Mouse (Mus musculus): ENCODE measurements around the gene Tanc1. TPM values are rescaled to one million over a fixed set of nuclear protein-coding genes. Genes with fewer than 3 reads are reported as not detected.

Tanc1 gene
- total and polyA plus RNA-seq, 3 experiments = 0.03 to 6.9 (median 0.49) TPM

- TF ChIP-seq GATA2 (IDR thresholded peaks at IDR 0.05; ENCODE audit: borderline replicate concordance, low read depth, low read length) (no peak), TAL1 (conservative IDR thresholded peaks at IDR 0.05; ENCODE audit: low read depth, low read length) (no peak), POLR2AphosphoS5 (IDR thresholded peaks at IDR 0.05; ENCODE audit: insufficient replicate concordance, low read depth, low read length) (no peak), CTCF (IDR thresholded peaks at IDR 0.05; ENCODE audit: low read depth, low read length) (no peak)
- Histone ChIP-seq H3K4me3 (ENCODE audit: low read depth, low read length) (no peak overlapping the region), H3K9me3 (replicated peaks) (no peaks in the 10 kb centered on the region), H3K36me3 (replicated peaks) (no peaks in the 10 kb centered on the region), H3K27me3 (ENCODE audit: insufficient read depth, low read length) (peaks cover 6% of the 10 kb centered on the region; the same call in 1 of the 2 replicates), H3K4me1 (ENCODE audit: insufficient read depth, low read depth, low read length) (no peaks in the 10 kb centered on the region)
- DNase-seq (ENCODE audit: low spot score) = no peak
- no peak for ATAC-seq (ENCODE audit: extremely low read depth, insufficient number of reproducible peaks, low FRiP score, poor library complexity, severe bottlenecking)
Observed at GRCm38 (mm10) chr2:59698635-59699300, 86.9 kb downstream of the Tanc1 start.

DNA sequence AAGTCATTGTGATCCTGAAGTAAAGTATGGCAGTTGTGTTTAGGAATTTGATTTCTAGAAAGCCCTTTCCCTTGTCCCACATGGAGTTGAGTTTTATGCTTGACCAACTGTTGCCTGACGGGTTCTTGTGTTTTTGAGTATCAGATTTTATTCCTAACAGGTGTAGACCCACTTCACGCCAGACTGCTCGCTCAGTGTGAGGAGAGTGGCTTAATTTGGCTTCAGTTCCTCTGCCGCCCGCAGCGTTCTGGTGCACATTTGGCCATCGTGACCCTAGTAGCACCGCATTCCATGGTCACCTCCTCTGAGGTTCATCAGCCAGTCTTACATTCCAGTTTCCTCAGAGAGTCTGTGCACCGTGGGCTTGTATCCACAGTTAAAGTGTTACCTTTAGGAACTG lies 88.1 kb downstream of the Tanc1 start:
- no peaks in the 10 kb centered on the region for H3K9me3 ChIP-seq (replicated peaks)
- no peaks in the 10 kb centered on the region for H3K4me1 ChIP-seq (ENCODE audit: insufficient read depth, low read depth, low read length)
- no peak for TF ChIP-seq POLR2AphosphoS5 (IDR thresholded peaks at IDR 0.05; ENCODE audit: insufficient replicate concordance, low read depth, low read length)
- no peak for TF ChIP-seq CTCF (IDR thresholded peaks at IDR 0.05; ENCODE audit: low read depth, low read length)
- no peak for TF ChIP-seq GATA2 (IDR thresholded peaks at IDR 0.05; ENCODE audit: borderline replicate concordance, low read depth, low read length)
- TF ChIP-seq GATA1 (IDR thresholded peaks at IDR 0.05; ENCODE audit: borderline replicate concordance, low read length) = no peak
- TF ChIP-seq TAL1 (conservative IDR thresholded peaks at IDR 0.05; ENCODE audit: low read depth, low read length) = no peak
- DNase-seq (ENCODE audit: low spot score) (no peak), ATAC-seq (ENCODE audit: extremely low read depth, insufficient number of reproducible peaks, low FRiP score, poor library complexity, severe bottlenecking) (no peak)
- H3K36me3 ChIP-seq (replicated peaks) = no peaks in the 10 kb centered on the region
- peaks cover 6% of the 10 kb centered on the region; the same call in 1 of the 2 replicates for H3K27me3 ChIP-seq (ENCODE audit: insufficient read depth, low read length)
- no peak overlapping the region for H3K4me3 ChIP-seq (ENCODE audit: low read depth, low read length)

- no peaks in the 10 kb centered on the region for H3K9me3 ChIP-seq (replicated peaks)
- ATAC-seq (ENCODE audit: extremely low read depth, insufficient number of reproducible peaks, low FRiP score, poor library complexity, severe bottlenecking) = no peak
- H3K4me3 ChIP-seq (ENCODE audit: low read depth, low read length) = no peak overlapping the region
- no peaks in the 10 kb centered on the region; the same call in 1 of the 2 replicates for H3K27me3 ChIP-seq (ENCODE audit: insufficient read depth, low read length)
- TF ChIP-seq POLR2AphosphoS5 (IDR thresholded peaks at IDR 0.05; ENCODE audit: insufficient replicate concordance, low read depth, low read length) (no peak), GATA1 (IDR thresholded peaks at IDR 0.05; ENCODE audit: borderline replicate concordance, low read length) (no peak), CTCF (IDR thresholded peaks at IDR 0.05; ENCODE audit: low read depth, low read length) (no peak), TAL1 (conservative IDR thresholded peaks at IDR 0.05; ENCODE audit: low read depth, low read length) (no peak), GATA2 (IDR thresholded peaks at IDR 0.05; ENCODE audit: borderline replicate concordance, low read depth, low read length) (no peak)
- no peak for DNase-seq (ENCODE audit: low spot score)
- H3K4me1 ChIP-seq (ENCODE audit: insufficient read depth, low read depth, low read length) = no peaks in the 10 kb centered on the region
- H3K36me3 ChIP-seq (replicated peaks) = no peaks in the 10 kb centered on the region
Observed at GRCm38 (mm10) chr2:59705221-59705620, 93.4 kb downstream of the Tanc1 start.

GRCm38 (mm10) chr2:59706806-59707205 lies 95.0 kb downstream of the Tanc1 start:
- Histone ChIP-seq H3K27me3 (ENCODE audit: insufficient read depth, low read length) (no peaks in the 10 kb centered on the region; the same call in 1 of the 2 replicates), H3K4me1 (ENCODE audit: insufficient read depth, low read depth, low read length) (no peaks in the 10 kb centered on the region), H3K9me3 (replicated peaks) (no peaks in the 10 kb centered on the region), H3K4me3 (ENCODE audit: low read depth, low read length) (no peak overlapping the region), H3K36me3 (replicated peaks) (no peaks in the 10 kb centered on the region)
- ATAC-seq (ENCODE audit: extremely low read depth, insufficient number of reproducible peaks, low FRiP score, poor library complexity, severe bottlenecking) (no peak), DNase-seq (ENCODE audit: low spot score) (no peak)
- TF ChIP-seq TAL1 (conservative IDR thresholded peaks at IDR 0.05; ENCODE audit: low read depth, low read length) (no peak), GATA1 (IDR thresholded peaks at IDR 0.05; ENCODE audit: borderline replicate concordance, low read length) (no peak)

GRCm38 (mm10) chr2:59707922-59708706 lies 96.3 kb downstream of the Tanc1 start:
- ATAC-seq (ENCODE audit: extremely low read depth, insufficient number of reproducible peaks, low FRiP score, poor library complexity, severe bottlenecking) (no peak), DNase-seq (ENCODE audit: low spot score) (no peak)
- H3K9me3 ChIP-seq (replicated peaks) = no peaks in the 10 kb centered on the region
- no peaks in the 10 kb centered on the region for H3K36me3 ChIP-seq (replicated peaks)
- TF ChIP-seq GATA1 (IDR thresholded peaks at IDR 0.05; ENCODE audit: borderline replicate concordance, low read length) = no peak
- TF ChIP-seq POLR2AphosphoS5 (IDR thresholded peaks at IDR 0.05; ENCODE audit: insufficient replicate concordance, low read depth, low read length) = no peak
- no peak for TF ChIP-seq TAL1 (conservative IDR thresholded peaks at IDR 0.05; ENCODE audit: low read depth, low read length)
- no peak for TF ChIP-seq CTCF (IDR thresholded peaks at IDR 0.05; ENCODE audit: low read depth, low read length)
- TF ChIP-seq GATA2 (IDR thresholded peaks at IDR 0.05; ENCODE audit: borderline replicate concordance, low read depth, low read length) = no peak
- no peak overlapping the region for H3K4me3 ChIP-seq (ENCODE audit: low read depth, low read length)
- H3K27me3 ChIP-seq (ENCODE audit: insufficient read depth, low read length) = peaks cover 2% of the 10 kb centered on the region; the same call in 1 of the 2 replicates
- no peaks in the 10 kb centered on the region for H3K4me1 ChIP-seq (ENCODE audit: insufficient read depth, low read depth, low read length)

- Histone ChIP-seq H3K27me3 (ENCODE audit: insufficient read depth, low read length) (peaks cover 2% of the 10 kb centered on the region; the same call in 1 of the 2 replicates), H3K4me1 (ENCODE audit: insufficient read depth, low read depth, low read length) (no peaks in the 10 kb centered on the region), H3K36me3 (replicated peaks) (no peaks in the 10 kb centered on the region), H3K4me3 (ENCODE audit: low read depth, low read length) (no peak overlapping the region), H3K9me3 (replicated peaks) (no peaks in the 10 kb centered on the region)
- TF ChIP-seq GATA2 (IDR thresholded peaks at IDR 0.05; ENCODE audit: borderline replicate concordance, low read depth, low read length) (no peak), CTCF (IDR thresholded peaks at IDR 0.05; ENCODE audit: low read depth, low read length) (no peak), POLR2AphosphoS5 (IDR thresholded peaks at IDR 0.05; ENCODE audit: insufficient replicate concordance, low read depth, low read length) (no peak), TAL1 (conservative IDR thresholded peaks at IDR 0.05; ENCODE audit: low read depth, low read length) (no peak), GATA1 (IDR thresholded peaks at IDR 0.05; ENCODE audit: borderline replicate concordance, low read length) (no peak)
- DNase-seq (ENCODE audit: low spot score) = no peak
- ATAC-seq (ENCODE audit: extremely low read depth, insufficient number of reproducible peaks, low FRiP score, poor library complexity, severe bottlenecking) = no peak
Observed at GRCm38 (mm10) chr2:59710771-59711170, 98.9 kb downstream of the Tanc1 start.

All from G1E (cell line).